Mouse (Mus musculus) layer of hippocampus, adult 11-12 months (tissue): ENCODE data around the gene Prss28.

ENCODE experiments used
- DNase-seq: peaks from one replicate; pipeline ENCODE4 v3.0.0; 2022; ENCODE audit warnings: low spot score

The Prss28 gene

GRCm38 (mm10) chr17:25341490-25341889, 33.0 kb downstream of the Prss28 start:
- no peak for DNase-seq

- DNase-seq = no peak
Measured at GRCm38 (mm10) chr17:25345462-25345861, 37.0 kb downstream of the Prss28 start, which contains the start of gene Tpsab1. Tpsab1 (minus strand) TSS chr17:25345562.

- DNase-seq = no peak
Measured at GRCm38 (mm10) chr17:25361291-25361690, 52.8 kb downstream of the Prss28 start.
